Mouse (Mus musculus) stomach, embryonic 15.5 days (tissue): Measurements from ENCODE around the gene Gucy2d. TPM values are rescaled to one million over a fixed set of nuclear protein-coding genes. Genes with fewer than 3 reads are reported as not detected.

Experiments
- ATAC-seq: fragments of 200-750 bp; cut with Nextera tagmentation; 2 replicates; pipeline ENCODE4 v1.8.0; 2017; ENCODE audit warnings: low read depth, moderate number of reproducible peaks, moderate TSS enrichment; ENCODE audit not compliant: insufficient read depth, low FRiP score
- H3K27ac ChIP-seq: fragments of 300-500 bp; sonication (generic); 2 replicates; pipeline ENCODE4 v1.5.1; 2015; ENCODE audit warnings: mild to moderate bottlenecking, inconsistent platforms
- H3K27me3 ChIP-seq: fragments of 300-500 bp; sonication (generic); replicated peaks from 2 replicates; pipeline ENCODE4 v1.6.1; 2015; ENCODE audit warnings: inconsistent platforms
- H3K36me3 ChIP-seq: fragments of 300-500 bp; sonication (generic); 2 replicates; pipeline ENCODE4 v1.6.1; 2015; ENCODE audit warnings: inconsistent platforms
- H3K4me1 ChIP-seq: fragments of 300-500 bp; sonication (generic); 2 replicates; pipeline ENCODE4 v1.6.1; 2015; ENCODE audit warnings: inconsistent platforms
- H3K4me2 ChIP-seq: fragments of 300-500 bp; sonication (generic); 2 replicates; pipeline ENCODE4 v1.6.1; 2015; ENCODE audit warnings: mild to moderate bottlenecking, inconsistent platforms
- H3K4me3 ChIP-seq: fragments of 300-500 bp; sonication (generic); replicated peaks from 2 replicates; pipeline ENCODE4 v1.5.1; 2015; ENCODE audit warnings: inconsistent platforms
- H3K9ac ChIP-seq: fragments of 300-500 bp; sonication (generic); 2 replicates; pipeline ENCODE4 v1.6.1; 2015; ENCODE audit warnings: inconsistent platforms
- H3K9me3 ChIP-seq: fragments of 300-500 bp; sonication (generic); 2 replicates; pipeline ENCODE4 v1.6.1; 2016; ENCODE audit warnings: inconsistent platforms
- WGBS: fragments of 180-500 bp; shearing (Covaris S2); methylation state at CpG from one replicate; pipeline ENCODE4 v1.1.7; 2015; 5-methylcytosine and 5-hydroxymethylcytosine counted together
- polyA plus RNA-seq: library from polyadenylated mRNA; unstranded; fragments of >200 nt; fragmentation: Nextera tagmentation; extraction: Ambion mirVana; gene quantifications from 2 replicates; pipeline ENCODE4 v1.2.1, GENCODE M21; 2015

The Gucy2d gene
- polyA plus RNA-seq, 1 experiment from 2014 or later = 0.09 TPM

- Histone ChIP-seq H3K4me1 (no peaks in the 10 kb centered on the region), H3K4me2 (no peak overlapping the region), H3K36me3 (no peaks in the 10 kb centered on the region), H3K27ac (no peak overlapping the region), H3K4me3 (no peak overlapping the region), H3K9me3 (no peaks in the 10 kb centered on the region), H3K9ac (no peak overlapping the region), H3K27me3 (no peaks in the 10 kb centered on the region)
- WGBS = 72% methylated on average over 9 of the region's 9 CpGs
- no peak for ATAC-seq
Observed at GRCm38 (mm10) chr7:98449696-98450095, 9.5 kb downstream of the Gucy2d start.

DNA sequence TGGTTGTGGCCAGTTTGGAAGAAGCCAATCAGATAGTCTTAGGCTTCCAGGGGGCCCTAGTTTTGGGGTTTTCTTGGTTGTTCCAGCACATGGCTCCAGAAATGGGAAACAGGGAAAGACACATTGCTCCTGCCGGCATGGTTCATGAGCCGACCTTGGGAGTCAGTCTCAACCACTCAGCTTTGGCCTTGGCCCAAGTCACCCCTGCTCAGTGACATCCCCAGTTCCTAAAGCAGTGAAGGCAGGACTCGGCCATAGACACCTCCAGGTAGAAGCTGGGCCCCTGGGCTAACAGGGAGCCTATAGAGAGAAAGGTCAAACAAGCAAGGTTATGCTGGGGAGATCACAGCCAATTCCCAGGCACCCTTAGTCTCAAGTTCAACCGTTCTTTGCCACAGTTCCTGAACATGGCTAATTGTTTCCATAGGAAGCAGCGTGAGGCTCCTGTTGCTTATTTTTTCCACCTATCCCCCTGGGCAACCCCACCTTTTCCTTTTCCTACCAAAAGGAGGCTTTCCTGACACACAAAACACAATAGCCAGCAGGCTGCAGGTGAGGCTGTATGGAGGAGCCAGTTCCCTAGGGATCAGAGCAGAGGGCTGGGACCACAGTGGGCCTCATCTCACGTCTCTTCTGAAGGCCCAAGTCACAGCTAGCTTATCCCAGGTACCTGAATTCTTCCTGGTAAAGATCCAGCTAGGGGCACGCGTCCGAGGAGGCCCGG lies 14.3 kb downstream of the Gucy2d start:
- 62% methylated on average over 10 of the region's 10 CpGs for WGBS
- H3K27me3 ChIP-seq = no peaks in the 10 kb centered on the region
- no peak overlapping the region for H3K9ac ChIP-seq
- ATAC-seq = no peak
- H3K36me3 ChIP-seq = no peaks in the 10 kb centered on the region
- no peaks in the 10 kb centered on the region for H3K9me3 ChIP-seq
- H3K27ac ChIP-seq = no peak overlapping the region
- no peak overlapping the region for H3K4me3 ChIP-seq
- no peaks in the 10 kb centered on the region for H3K4me1 ChIP-seq
- no peak overlapping the region for H3K4me2 ChIP-seq

- Histone ChIP-seq H3K36me3 (no peaks in the 10 kb centered on the region), H3K27ac (no peak overlapping the region), H3K4me3 (no peak overlapping the region), H3K27me3 (no peaks in the 10 kb centered on the region), H3K4me1 (no peaks in the 10 kb centered on the region), H3K4me2 (no peak overlapping the region), H3K9ac (no peak overlapping the region), H3K9me3 (no peaks in the 10 kb centered on the region)
- ATAC-seq = no peak
- 43% methylated on average over 7 of the region's 7 CpGs for whole genome bisulfite sequencing
Observed at GRCm38 (mm10) chr7:98460319-98460718, 20.1 kb downstream of the Gucy2d start.

DNA sequence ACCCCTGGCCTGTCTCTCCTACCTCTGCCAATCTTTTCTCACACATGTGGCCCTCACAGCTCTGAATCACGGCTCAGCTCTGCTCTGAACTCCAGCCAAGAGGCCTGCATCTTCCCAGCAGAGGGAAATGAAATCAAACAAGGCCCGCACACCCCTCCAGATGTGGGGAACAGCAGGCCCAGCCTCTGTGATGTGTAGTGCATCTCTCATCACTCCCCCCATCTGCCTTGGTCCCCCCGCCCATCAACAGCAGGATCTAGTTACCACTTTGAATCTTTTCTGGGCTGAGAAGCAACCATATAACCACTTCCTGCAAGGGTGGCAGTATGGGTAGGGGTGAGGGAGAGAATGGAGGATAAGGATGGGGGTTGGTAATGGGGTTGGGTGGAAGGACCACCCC lies 28.9 kb downstream of the Gucy2d start:
- H3K4me2 ChIP-seq = no peak overlapping the region
- no peak overlapping the region for H3K9ac ChIP-seq
- H3K9me3 ChIP-seq = no peaks in the 10 kb centered on the region
- H3K27ac ChIP-seq = no peak overlapping the region
- no peak for ATAC-seq
- H3K4me3 ChIP-seq = no peak overlapping the region
- no peaks in the 10 kb centered on the region for H3K4me1 ChIP-seq
- no peaks in the 10 kb centered on the region for H3K27me3 ChIP-seq
- H3K36me3 ChIP-seq = no peaks in the 10 kb centered on the region
- WGBS = 68% methylated on average over 3 of the region's 3 CpGs

GRCm38 (mm10) chr7:98472529-98472928 lies 32.3 kb downstream of the Gucy2d start:
- WGBS = 75% methylated on average over 2 of the region's 2 CpGs
- Histone ChIP-seq H3K4me3 (no peak overlapping the region), H3K9ac (no peak overlapping the region), H3K36me3 (no peaks in the 10 kb centered on the region), H3K4me1 (no peaks in the 10 kb centered on the region), H3K27me3 (no peaks in the 10 kb centered on the region), H3K9me3 (no peaks in the 10 kb centered on the region), H3K4me2 (no peak overlapping the region), H3K27ac (no peak overlapping the region)
- ATAC-seq = no peak

DNA sequence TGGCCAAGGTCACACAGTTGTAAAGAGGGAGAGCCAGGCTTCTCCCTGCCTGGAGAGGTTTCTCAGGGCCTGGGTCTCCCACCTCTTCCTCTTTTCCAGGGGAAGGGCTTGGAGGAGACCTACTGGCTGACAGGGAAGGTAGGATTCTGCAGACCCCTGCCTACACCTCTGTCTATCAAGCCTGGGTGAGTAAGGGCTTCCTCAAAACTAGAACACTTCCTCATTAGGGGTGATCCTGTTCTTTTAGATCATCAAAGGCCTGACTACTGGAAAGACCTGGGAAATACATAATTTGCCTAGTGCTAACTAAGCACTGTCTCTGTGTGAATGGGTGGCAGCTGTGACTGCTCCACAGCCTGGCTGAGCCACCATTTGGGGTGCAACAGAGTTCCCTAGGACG lies 34.3 kb downstream of the Gucy2d start:
- Histone ChIP-seq H3K36me3 (no peaks in the 10 kb centered on the region), H3K9ac (no peak overlapping the region), H3K27ac (no peak overlapping the region), H3K9me3 (no peaks in the 10 kb centered on the region), H3K27me3 (no peaks in the 10 kb centered on the region), H3K4me1 (no peaks in the 10 kb centered on the region), H3K4me2 (no peak overlapping the region), H3K4me3 (no peak overlapping the region)
- ATAC-seq = no peak
- WGBS = 89% methylated on average over 1 of the region's 1 CpGs

DNA sequence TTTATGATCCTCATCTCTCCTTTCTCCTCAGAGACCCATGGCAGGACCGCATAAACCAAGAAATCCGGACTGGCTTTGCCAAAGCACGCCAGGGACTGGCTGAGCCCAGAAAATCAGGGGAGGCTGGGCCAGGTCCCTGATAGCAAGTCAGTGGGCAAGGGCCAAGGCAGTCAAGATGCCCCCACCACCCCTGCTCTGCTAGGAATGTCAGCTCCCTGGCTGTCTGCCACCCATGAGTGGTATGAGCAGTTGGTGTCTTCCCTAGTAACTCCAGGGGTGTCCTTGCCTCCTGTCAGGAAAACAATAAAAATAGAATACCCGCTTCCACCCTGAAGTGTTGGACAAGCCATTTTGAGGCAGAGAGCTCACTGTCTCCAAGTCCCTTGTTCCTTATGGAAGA lies 36.9 kb downstream of the Gucy2d start:
- no peaks in the 10 kb centered on the region for H3K27me3 ChIP-seq
- H3K9ac ChIP-seq = no peak overlapping the region
- H3K27ac ChIP-seq = no peak overlapping the region
- H3K4me1 ChIP-seq = peaks cover under 1% of the 10 kb centered on the region; the same call in 1 of the 2 replicates
- no peak overlapping the region for H3K4me3 ChIP-seq
- no peak overlapping the region for H3K4me2 ChIP-seq
- H3K9me3 ChIP-seq = no peaks in the 10 kb centered on the region
- ATAC-seq = no peak
- 81% methylated on average over 4 of the region's 4 CpGs for WGBS
- no peaks in the 10 kb centered on the region for H3K36me3 ChIP-seq

- Histone ChIP-seq H3K9ac (no peak overlapping the region), H3K27me3 (no peaks in the 10 kb centered on the region), H3K4me1 (peaks cover 16% of the 10 kb centered on the region), H3K27ac (no peak overlapping the region), H3K9me3 (no peaks in the 10 kb centered on the region), H3K36me3 (no peaks in the 10 kb centered on the region), H3K4me3 (no peak overlapping the region), H3K4me2 (no peak overlapping the region)
- 100% methylated on average over 1 of the region's 1 CpGs for WGBS
- no peak for ATAC-seq
Observed at GRCm38 (mm10) chr7:98480481-98480880, 40.3 kb downstream of the Gucy2d start.

DNA sequence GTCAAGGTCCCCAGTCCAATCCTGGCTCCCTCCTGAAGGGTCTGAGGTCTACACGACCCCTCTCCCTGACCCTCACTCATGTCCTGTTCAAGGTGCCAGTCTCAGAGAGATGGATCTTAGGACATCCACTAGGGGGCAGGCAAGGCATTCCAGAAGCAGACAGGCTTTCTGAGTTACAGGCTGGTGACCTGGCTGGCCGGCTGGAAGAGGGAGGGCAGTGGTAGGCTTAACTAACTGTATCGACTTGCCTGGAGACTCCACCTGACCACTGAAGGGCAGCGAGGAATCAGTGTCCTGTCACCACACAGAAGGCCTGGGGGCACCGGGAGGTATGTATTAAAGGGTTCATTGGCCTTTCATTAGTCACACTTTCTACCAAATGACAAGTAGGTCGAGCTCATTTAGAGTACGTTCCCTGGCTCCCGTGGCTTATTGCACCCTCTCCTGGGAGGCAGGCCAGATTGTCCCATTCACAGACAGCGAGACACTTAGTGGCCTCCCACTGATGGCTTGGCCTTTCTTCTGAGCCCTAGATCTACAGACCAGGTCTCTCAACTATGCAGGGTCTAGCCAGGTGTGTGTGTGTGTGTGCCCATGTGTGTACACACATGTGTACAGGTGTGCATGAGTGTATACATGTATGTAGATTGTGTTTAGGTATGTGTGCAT lies 41.0 kb downstream of the Gucy2d start:
- Histone ChIP-seq H3K4me1 (peaks cover 17% of the 10 kb centered on the region), H3K9ac (no peak overlapping the region), H3K27me3 (no peaks in the 10 kb centered on the region), H3K4me3 (no peak overlapping the region), H3K9me3 (no peaks in the 10 kb centered on the region), H3K36me3 (no peaks in the 10 kb centered on the region), H3K27ac (no peak overlapping the region), H3K4me2 (no peak overlapping the region)
- 17% methylated on average over 9 of the region's 9 CpGs for WGBS
- no peak for ATAC-seq

- no peak for ATAC-seq
- 79% methylated on average over 8 of the region's 8 CpGs for WGBS
- Histone ChIP-seq H3K4me2 (no peak overlapping the region), H3K4me1 (peaks cover 23% of the 10 kb centered on the region), H3K4me3 (no peak overlapping the region), H3K9ac (no peak overlapping the region), H3K27ac (peak overlapping the region; percentile 76; the same call in 1 of the 2 replicates), H3K9me3 (no peaks in the 10 kb centered on the region), H3K36me3 (no peaks in the 10 kb centered on the region), H3K27me3 (no peaks in the 10 kb centered on the region)
Observed at GRCm38 (mm10) chr7:98481861-98482260, 41.6 kb downstream of the Gucy2d start.

GRCm38 (mm10) chr7:98482551-98483267 lies 42.5 kb downstream of the Gucy2d start:
- ATAC-seq = peak; percentile 16; the same call in 1 of the 2 replicates
- Histone ChIP-seq H3K36me3 (no peaks in the 10 kb centered on the region), H3K27ac (peak overlapping the region; percentile 76), H3K4me1 (peaks cover 23% of the 10 kb centered on the region), H3K4me3 (no peak overlapping the region), H3K9me3 (no peaks in the 10 kb centered on the region), H3K4me2 (peak overlapping the region; percentile 38), H3K9ac (no peak overlapping the region), H3K27me3 (no peaks in the 10 kb centered on the region)
- 49% methylated on average over 12 of the region's 12 CpGs for WGBS

- Histone ChIP-seq H3K9me3 (no peaks in the 10 kb centered on the region), H3K27me3 (no peaks in the 10 kb centered on the region), H3K27ac (peak overlapping the region; percentile 76), H3K9ac (no peak overlapping the region), H3K4me2 (peak overlapping the region; percentile 38), H3K4me1 (peaks cover 23% of the 10 kb centered on the region), H3K36me3 (no peaks in the 10 kb centered on the region), H3K4me3 (no peak overlapping the region)
- no peak for ATAC-seq
- WGBS = 27% methylated on average over 8 of the region's 8 CpGs
Observed at GRCm38 (mm10) chr7:98483268-98483607, 43.0 kb downstream of the Gucy2d start.
